Mouse (Mus musculus) CD4-positive, CD25-positive, alpha-beta regulatory T cell, adult 4 months (primary cell): ENCODE measurements around the gene Ripor1. TPM values are rescaled to one million over a fixed set of nuclear protein-coding genes. Genes with fewer than 3 reads are reported as not detected.
"Not testable (repeated sequence)": the region's sequence is repeated elsewhere in the genome, so short reads cannot be mapped to it uniquely, and the experiment has no call there.

ENCODE experiments used
- ATAC-seq: one replicate; pipeline ENCODE4 v1.8.0; 2017
- polyA plus RNA-seq, 2 experiments: library from polyadenylated mRNA; unstranded; fragments of 100-300 nt; shearing (Covaris generic); gene quantifications; one replicate each; pipeline ENCODE4 v1.2.1; 2017

Gene Ripor1
- polyA plus RNA-seq = 10 to 100 TPM in 1 of 2 experiments, 1 to 10 TPM in 1; 7.8 to 12.6 TPM

- ATAC-seq = peak; percentile 76
Measured at GRCm38 (mm10) chr8:105604804-105605381, at the start of gene Ripor1. Ripor1 (plus strand) TSS chr8:105605255.

- ATAC-seq = no peak
Measured at GRCm38 (mm10) chr8:105562863-105563262, 42.2 kb upstream of the Ripor1 start.

GRCm38 (mm10) chr8:105563871-105564270, 41.2 kb upstream of the Ripor1 start:
- no peak for ATAC-seq

- not testable (repeated sequence) for ATAC-seq
Measured at GRCm38 (mm10) chr8:105564573-105565229, 40.4 kb upstream of the Ripor1 start.

- peak; percentile 6 for ATAC-seq
Measured at GRCm38 (mm10) chr8:105565401-105565881, 39.6 kb upstream of the Ripor1 start.

GRCm38 (mm10) chr8:105565952-105566702, 38.9 kb upstream of the Ripor1 start, which contains the start of gene Atp6v0d1:
Atp6v0d1 (minus strand) TSS chr8:105566047.
- ATAC-seq = peak; percentile 92

- ATAC-seq = peak; percentile 17
Measured at GRCm38 (mm10) chr8:105566703-105567595, 38.1 kb upstream of the Ripor1 start.

GRCm38 (mm10) chr8:105571810-105572209, 33.2 kb upstream of the Ripor1 start:
- no peak for ATAC-seq

GRCm38 (mm10) chr8:105573427-105573826, 31.6 kb upstream of the Ripor1 start:
- ATAC-seq = no peak

GRCm38 (mm10) chr8:105574741-105575140, 30.3 kb upstream of the Ripor1 start:
- no peak for ATAC-seq

- no peak for ATAC-seq
Measured at GRCm38 (mm10) chr8:105575538-105575937, 29.5 kb upstream of the Ripor1 start.

GRCm38 (mm10) chr8:105579719-105580118, 25.3 kb upstream of the Ripor1 start:
- no peak for ATAC-seq

- no peak for ATAC-seq
Measured at GRCm38 (mm10) chr8:105592431-105592830, 12.6 kb upstream of the Ripor1 start.

GRCm38 (mm10) chr8:105593859-105594258, 11.2 kb upstream of the Ripor1 start:
- ATAC-seq = no peak

- ATAC-seq = no peak
Measured at GRCm38 (mm10) chr8:105594451-105595242, 10.4 kb upstream of the Ripor1 start.

GRCm38 (mm10) chr8:105596362-105597034, 8.6 kb upstream of the Ripor1 start:
- peak; percentile 90 for ATAC-seq

GRCm38 (mm10) chr8:105598777-105599176, 6.3 kb upstream of the Ripor1 start:
- ATAC-seq = no peak

- ATAC-seq = no peak
Measured at GRCm38 (mm10) chr8:105601301-105601700, 3.8 kb upstream of the Ripor1 start.

- ATAC-seq = not testable (repeated sequence)
Measured at GRCm38 (mm10) chr8:105602540-105602939, 2.5 kb upstream of the Ripor1 start.

GRCm38 (mm10) chr8:105605491-105606188, 585 bp downstream of the Ripor1 start:
- peak; percentile 50 for ATAC-seq
